Mouse (Mus musculus): ENCODE measurements around the gene Adamts10.

Adamts10 gene

DNA sequence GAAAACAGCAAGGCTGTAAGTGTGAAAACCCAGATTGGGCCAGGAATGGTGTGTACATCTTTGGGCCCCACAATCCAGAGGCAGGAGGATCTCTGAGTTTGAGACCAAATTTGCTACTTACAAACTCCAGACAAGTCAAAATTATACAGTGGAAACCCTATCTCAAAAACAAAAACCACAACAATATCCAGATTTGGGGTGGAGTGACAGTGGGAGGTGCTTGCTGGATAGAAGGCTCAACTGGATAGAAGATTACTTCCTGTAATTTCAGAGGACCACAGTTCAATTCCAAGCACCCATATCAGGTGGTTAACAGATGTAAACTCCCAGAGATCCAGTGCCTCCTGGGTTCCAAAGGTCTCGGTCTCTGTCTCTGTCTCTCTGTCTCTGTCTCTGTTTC lies 30.5 kb downstream of the Adamts10 start:
- DNase-seq (ENCODE audit: low spot score) = no peak

DNA sequence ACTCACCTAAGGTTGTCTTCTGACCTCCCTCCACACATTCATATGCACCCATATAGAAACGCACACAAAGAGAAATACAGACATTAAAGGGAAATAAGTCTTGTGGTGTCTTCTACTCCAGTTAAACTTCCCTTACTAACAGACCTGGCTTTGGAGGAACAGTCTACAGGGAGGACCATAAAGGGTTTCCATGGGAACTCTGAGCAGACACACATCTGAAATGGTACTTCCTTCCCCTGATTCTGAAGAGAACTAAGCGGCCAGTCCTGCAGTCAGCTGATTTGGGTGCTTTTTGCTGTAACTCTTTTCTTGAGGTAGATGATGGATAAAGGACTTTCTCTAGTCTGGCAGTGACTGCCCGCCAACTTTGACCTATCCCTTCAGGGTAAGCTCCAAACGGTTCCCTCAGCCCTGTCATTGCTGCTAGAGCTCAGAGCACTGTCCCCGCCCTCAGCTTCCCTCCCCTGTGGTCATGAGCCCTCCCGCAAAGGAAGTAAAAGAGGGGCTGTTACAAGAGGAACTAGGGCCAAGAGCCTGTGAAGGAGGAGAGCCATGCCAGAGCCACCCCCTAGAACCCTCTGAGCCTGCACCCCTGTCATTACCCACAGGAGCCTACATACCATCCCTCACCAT lies 31.3 kb downstream of the Adamts10 start, which contains the start of gene Myo1f:
Gene Myo1f (plus strand): TSS at position 485 of the 633 bp plus-strand sequence.
- no peak for DNase-seq (ENCODE audit: low spot score)

DNA sequence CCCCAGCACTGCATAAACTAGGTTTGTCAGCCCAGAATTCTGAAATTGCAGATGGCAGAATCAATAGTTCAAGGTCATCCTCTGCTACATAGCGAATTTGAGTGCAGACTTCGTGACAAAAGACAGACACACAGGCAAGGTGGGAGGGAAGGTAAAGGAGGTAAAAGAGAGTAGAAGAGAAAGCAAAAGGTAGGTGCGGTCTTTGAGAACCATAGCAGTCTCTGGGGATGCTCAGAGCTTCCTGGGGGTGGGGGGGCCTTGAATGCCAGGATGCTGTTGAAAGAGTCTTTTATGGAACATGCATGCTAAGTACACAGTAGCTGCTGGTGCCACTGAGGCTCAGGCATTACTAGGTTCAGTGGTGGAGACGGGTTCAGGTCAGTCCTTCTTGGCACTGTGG lies 33.9 kb downstream of the Adamts10 start:
- no peak for DNase-seq (ENCODE audit: low spot score)

DNA sequence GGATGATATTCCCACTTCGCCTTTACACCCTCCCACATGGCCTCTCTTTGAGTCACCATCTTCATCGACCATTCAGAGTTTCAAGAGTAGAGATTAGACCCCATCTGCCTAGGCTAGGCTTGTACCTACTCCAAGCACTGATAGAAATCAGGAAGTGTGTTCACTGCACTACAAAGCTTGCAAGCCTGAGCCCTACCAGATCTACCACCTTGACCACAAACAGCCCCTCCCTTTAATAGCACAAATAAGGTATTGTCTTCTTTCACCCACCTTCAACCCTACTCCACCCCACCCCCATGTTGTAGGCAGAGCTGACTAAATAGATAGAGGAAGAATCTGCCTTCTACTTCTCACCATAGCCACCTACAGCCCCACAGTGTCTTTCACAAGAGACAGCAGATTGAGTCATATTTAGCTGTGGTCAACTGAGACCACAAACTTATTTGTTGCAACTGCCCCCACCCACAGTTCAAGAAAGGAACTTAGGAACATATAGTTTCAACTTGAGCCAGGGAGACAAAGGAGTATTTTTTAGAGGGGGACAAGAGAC lies 39.6 kb downstream of the Adamts10 start:
- DNase-seq (ENCODE audit: low spot score) = no peak

DNA sequence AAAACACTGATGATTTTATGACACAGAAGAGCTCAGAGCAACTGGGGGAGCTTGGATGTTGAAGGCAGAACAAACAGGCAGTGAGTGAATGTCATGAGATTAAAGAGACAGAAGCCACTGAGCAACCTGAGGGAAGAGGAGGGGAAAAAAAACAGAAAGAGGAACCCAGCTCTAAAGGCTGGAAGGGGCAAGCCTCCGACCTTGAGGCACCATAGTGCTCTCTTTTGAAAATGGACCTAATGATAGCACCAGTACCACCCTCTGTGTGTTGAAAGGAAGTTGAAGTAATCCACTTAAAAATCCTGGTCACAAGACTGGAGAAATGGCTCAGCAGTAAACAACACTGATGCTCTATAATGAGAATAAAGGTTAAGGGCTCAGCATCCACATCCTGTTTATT lies 40.6 kb downstream of the Adamts10 start:
- no peak for DNase-seq (ENCODE audit: low spot score)

DNA sequence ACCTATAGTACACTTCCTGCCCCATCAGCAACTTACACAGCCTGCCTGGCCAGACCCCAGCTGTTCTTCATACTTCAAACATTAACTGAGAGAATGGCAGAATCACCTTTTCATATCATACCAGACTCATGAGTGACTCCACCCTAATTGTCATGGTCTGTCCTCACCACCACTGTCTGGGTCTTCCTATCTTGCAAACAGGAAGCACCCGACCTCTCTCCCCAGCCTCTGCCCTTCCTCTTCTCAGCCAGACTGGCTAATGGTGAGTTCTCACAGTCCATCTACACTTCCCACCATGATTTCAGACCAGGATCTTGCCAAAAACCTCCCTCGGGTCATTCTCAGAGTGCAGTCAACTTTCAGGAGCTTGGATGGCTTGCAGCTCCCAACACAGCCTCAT lies 42.2 kb downstream of the Adamts10 start:
- DNase-seq (ENCODE audit: low spot score) = no peak

DNA sequence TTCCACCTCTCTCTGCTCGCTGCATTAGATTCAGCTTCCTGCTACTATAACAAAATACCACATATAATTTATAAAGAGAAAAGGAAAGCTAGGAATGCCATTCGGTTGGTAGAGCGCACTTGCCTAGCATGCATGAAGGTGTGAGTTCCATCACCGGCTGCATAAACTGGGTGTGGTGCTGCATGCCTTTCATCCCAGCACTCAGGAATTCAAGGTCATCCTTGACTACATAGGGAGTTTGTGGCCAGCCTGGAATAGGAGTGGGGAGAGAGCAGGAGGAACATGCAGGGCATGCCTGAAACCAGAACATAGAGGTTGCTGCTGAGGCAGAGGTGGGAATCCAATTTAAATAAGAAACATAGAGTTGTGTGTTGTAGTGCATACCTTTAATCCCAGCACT lies 60.1 kb downstream of the Adamts10 start:
- DNase-seq (ENCODE audit: low spot score) = no peak

DNA sequence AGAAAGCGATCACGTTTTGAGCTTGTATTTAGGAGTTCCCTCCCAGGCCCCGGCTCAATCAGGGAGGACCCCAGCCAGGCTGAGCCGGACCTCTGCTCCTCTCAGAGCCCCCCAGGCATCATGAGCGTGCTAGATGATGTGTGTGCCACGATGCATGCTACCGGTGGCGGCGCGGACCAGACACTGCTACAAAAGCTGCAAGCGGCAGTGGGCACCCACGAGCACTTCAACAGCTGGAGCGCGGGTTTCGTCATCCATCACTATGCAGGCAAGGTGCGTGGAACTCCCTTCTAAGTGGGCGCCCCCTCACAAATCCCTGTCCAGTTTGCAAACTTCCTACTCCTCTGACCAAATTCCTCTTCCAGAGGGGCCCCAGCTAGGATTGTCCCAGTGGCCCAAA lies 62.0 kb downstream of the Adamts10 start:
- DNase-seq (ENCODE audit: low spot score) = no peak

DNA sequence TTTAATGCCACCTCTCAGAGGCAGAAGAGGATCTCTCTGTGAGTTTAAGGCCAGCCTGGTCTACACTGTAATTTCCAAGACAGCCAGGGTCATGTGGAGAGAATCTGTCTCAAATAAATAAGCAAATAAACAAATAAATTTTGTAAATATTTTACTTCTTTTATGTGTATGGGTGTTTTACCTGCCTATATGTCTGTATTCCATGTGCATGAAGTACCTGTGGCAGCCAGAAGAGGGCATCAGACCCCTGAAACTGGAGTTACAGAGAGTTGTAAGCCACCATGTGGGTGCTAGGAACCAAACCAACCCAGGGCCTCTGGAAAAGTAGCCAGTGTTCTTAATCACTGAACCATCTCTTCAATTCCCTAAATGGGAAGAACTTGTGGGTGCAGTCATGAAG lies 73.3 kb downstream of the Adamts10 start:
- DNase-seq (ENCODE audit: low spot score) = no peak

DNA sequence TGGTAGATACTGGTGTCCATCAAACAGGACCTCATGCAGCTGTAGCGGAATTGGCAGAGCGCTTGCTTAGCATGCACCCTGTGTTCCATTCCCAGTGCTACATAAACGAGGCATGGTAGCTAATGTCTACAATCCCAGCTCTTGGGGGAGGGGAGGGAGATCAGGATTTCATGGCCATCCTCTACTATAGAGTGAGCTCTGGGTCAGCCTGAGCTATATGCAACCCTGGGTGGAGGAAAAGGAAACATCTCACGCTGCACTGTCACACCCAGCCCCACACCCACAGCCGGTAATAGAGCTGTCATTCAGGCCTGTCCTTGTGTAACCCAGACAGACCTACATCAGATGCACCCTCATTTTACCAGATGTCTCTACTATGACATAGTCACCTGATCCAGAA lies 74.5 kb downstream of the Adamts10 start:
- DNase-seq (ENCODE audit: low spot score) = no peak

DNA sequence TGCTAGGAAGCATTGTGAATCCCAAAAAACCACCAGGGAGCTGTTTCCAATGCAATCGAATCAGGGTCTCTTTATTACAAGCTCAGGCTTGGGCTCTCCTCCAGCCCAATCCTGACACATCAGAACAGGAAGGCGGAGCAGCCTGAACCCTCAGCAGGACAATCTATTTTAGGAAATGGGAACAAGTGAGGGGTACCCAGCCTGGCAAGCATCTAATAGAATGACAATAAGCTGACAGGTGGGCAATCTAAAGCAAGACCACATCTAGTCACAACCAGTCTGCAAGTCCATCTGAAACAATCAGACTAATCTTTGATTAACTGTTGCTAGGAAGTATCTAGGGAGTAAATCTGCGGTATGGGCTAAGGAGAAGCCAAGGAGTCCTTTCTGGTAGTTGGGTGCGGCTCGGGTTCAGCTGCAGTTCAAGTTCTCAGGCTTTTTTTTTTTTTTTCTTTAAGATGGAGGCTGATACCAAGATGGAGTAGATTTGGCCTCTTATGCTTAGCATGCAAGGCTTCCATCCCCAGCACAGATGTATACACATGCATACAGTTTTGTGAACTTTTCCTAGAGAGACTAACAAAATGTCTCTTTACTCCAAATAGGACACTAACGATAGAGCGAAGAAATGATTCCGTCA lies 76.0 kb downstream of the Adamts10 start:
- no peak for DNase-seq (ENCODE audit: low spot score)

DNA sequence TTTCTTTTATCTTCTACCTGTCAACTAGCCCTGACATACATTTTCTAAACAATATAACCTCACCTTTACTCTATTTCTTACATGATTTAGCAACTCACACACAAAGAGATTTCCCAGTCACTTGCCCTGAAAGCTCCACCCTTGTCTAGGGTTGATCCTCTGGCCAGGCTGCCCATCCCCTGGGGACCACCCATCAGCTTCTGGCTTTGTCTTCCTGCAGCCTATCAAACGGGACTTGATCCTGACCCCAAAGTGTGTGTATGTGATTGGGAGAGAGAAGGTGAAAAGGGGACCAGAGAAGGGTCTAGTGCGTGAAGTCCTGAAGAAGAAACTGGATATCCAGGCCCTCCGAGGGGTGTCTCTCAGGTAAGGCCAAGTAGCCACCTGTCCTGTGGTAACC lies 76.8 kb downstream of the Adamts10 start:
- no peak for DNase-seq (ENCODE audit: low spot score)

DNA sequence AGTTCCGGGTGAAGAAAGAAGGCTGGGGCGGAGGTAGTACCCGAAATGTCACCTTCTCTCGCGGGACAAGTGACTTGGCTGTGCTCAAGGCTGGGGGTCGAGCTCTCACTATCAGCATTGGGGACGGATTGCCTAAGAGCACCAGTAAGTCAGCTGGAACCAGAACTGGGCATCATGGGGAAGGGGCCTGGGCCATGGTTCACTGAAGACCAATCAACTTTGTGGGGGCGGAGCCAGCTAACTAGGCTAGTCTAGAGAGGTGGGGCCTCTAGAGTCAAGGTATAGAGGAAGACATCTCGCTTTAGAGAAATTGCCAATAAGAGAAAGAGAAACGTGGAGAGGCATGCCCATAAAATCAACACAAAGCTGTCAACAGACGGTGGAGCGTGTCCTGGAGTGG lies 77.9 kb downstream of the Adamts10 start:
- no peak for DNase-seq (ENCODE audit: low spot score)

All from testis, postnatal 14 days (tissue).